In genomic region chr6:93922931-93923330, GRCm38 (mm10) we compare ENCODE assay signal across 32 mouse cellular contexts.
DNase-seq lines count a peak whose midpoint lies in the region; ATAC-seq and TF ChIP-seq lines count a peak whose summit lies in the region.
"Had no signal": no experiment of that assay in that cellular context is flagged by ENCODE, and none has a peak within 500 bp of the region (broad histone marks: within the 10 kb centered on the region; RNA-seq: fewer than 3 reads in every experiment).

No protein-coding gene starts in this region.

- no peak overlapping the region for H3K4me2 ChIP-seq in hindbrain, embryonic 14.5 days (replicated peaks)
- H3K4me2 ChIP-seq in midbrain, embryonic 12.5 days (replicated peaks): no peak overlapping the region
- H3K4me2 ChIP-seq in midbrain, embryonic 11.5 days: no peak overlapping the region
- H3K4me2 ChIP-seq: embryonic facial prominence, embryonic 13.5 days; forebrain, embryonic 12.5 days; heart, embryonic 12.5 days; hindbrain, embryonic 12.5 days; limb, embryonic 15.5 days; liver, embryonic 13.5 days had no signal

- TF ChIP-seq POLR2A in embryonic fibroblast, embryonic 13.5 days (IDR thresholded peaks at IDR 0.05; ENCODE audit: low read depth, low read length): no peak

- peaks cover 17% of the 10 kb centered on the region for H3K4me1 ChIP-seq in hindbrain, embryonic 10.5 days (replicated peaks)
- peaks cover 6% of the 10 kb centered on the region for H3K4me1 ChIP-seq in hindbrain, embryonic 14.5 days (replicated peaks; ENCODE audit: control insufficient read depth, insufficient read depth, low read length)
- H3K4me1 ChIP-seq in midbrain, embryonic 12.5 days: peaks cover 12% of the 10 kb centered on the region
- H3K4me1 ChIP-seq in midbrain, embryonic 11.5 days (ENCODE audit: control insufficient read depth, insufficient read depth, low read length): peaks cover 8% of the 10 kb centered on the region
- H3K4me1 ChIP-seq in embryonic fibroblast, embryonic 13.5 days (ENCODE audit: control insufficient read depth, insufficient read depth, low read length): peaks cover 11% of the 10 kb centered on the region; the same call in 1 of the 2 replicates
- H3K4me1 ChIP-seq: liver, embryonic 13.5 days had no signal

- H3K27me3 ChIP-seq in hindbrain, embryonic 10.5 days (ENCODE audit: insufficient read depth, poor library complexity, severe bottlenecking): no peaks in the 10 kb centered on the region
- no peaks in the 10 kb centered on the region for H3K27me3 ChIP-seq in hindbrain, embryonic 14.5 days (ENCODE audit: control insufficient read depth, insufficient read depth, low read length)
- H3K27me3 ChIP-seq in midbrain, embryonic 12.5 days: no peaks in the 10 kb centered on the region
- H3K27me3 ChIP-seq in midbrain, embryonic 11.5 days (ENCODE audit: control insufficient read depth, insufficient read depth, low read length): no peaks in the 10 kb centered on the region; the same call in 1 of the 2 replicates
- H3K27me3 ChIP-seq: CH12.LX; embryonic facial prominence, embryonic 13.5 days; forebrain, embryonic 12.5 days; heart, embryonic 12.5 days; hindbrain, embryonic 12.5 days; limb, embryonic 15.5 days; liver, embryonic 13.5 days; Patski had no signal

- H3K27ac ChIP-seq in hindbrain, embryonic 10.5 days: peak overlapping the region; percentile 37; the same call in 1 of the 2 replicates
- H3K27ac ChIP-seq in hindbrain, embryonic 14.5 days: no peak overlapping the region
- peak overlapping the region; percentile 42; the same call in 1 of the 2 replicates for H3K27ac ChIP-seq in midbrain, embryonic 12.5 days (replicated peaks)
- H3K27ac ChIP-seq in midbrain, embryonic 11.5 days (ENCODE audit: low read depth, low read length): no peak overlapping the region
- H3K27ac ChIP-seq in embryonic fibroblast, embryonic 13.5 days (ENCODE audit: insufficient read depth, low read length): peak overlapping the region; percentile 66
- H3K27ac ChIP-seq: embryonic facial prominence, embryonic 13.5 days; forebrain, embryonic 12.5 days; kidney, postnatal 0 days; limb, embryonic 10.5 days; limb, embryonic 15.5 days; liver, embryonic 13.5 days; macrophage had no signal

- no peak for DNase-seq in hindbrain, embryonic 10.5 days (ENCODE audit: low spot score)
- no peak for DNase-seq in hindbrain, embryonic 14.5 days (ENCODE audit: low spot score)
- no peak for DNase-seq in midbrain, embryonic 11.5 days (ENCODE audit: low spot score, missing footprints)
- peak; percentile 72 for DNase-seq in R1 (ENCODE audit: low read depth, low spot score)
- no peak for DNase-seq in urinary bladder, adult 18-20 months (ENCODE audit: low spot score in 2 of 2)
- DNase-seq: adrenal gland, postnatal 25 days; cerebellum, adult 11-12 months; cerebellum, adult 9-11 months; embryo, embryonic 11 days; gastrocnemius, postnatal 25 days; heart, adult 18-20 months; heart, postnatal 14 days; kidney, adult 8-10 months; kidney, postnatal 4 days; liver, embryonic 13.5 days; lung, adult 18-20 months; lung, postnatal 10 days; right cerebral cortex, postnatal 25 days; thymus, postnatal 14 days had no signal

- ATAC-seq in hindbrain, embryonic 14.5 days (ENCODE audit: low FRiP score): no peak
- ATAC-seq in midbrain, embryonic 12.5 days (ENCODE audit: low FRiP score, low read depth): no peak
- no peak for ATAC-seq in midbrain, embryonic 11.5 days (ENCODE audit: low FRiP score)
- ATAC-seq: Patski had no signal

- TF ChIP-seq CTCF in embryonic fibroblast, embryonic 13.5 days (IDR thresholded peaks at IDR 0.05; ENCODE audit: borderline replicate concordance, insufficient read depth, low read length): no peak

- no peak overlapping the region for H3K4me3 ChIP-seq in hindbrain, embryonic 10.5 days
- H3K4me3 ChIP-seq in hindbrain, embryonic 14.5 days (replicated peaks; ENCODE audit: low read length): no peak overlapping the region
- H3K4me3 ChIP-seq in midbrain, embryonic 12.5 days: no peak overlapping the region
- H3K4me3 ChIP-seq in midbrain, embryonic 11.5 days (ENCODE audit: low read depth, low read length): no peak overlapping the region
- H3K4me3 ChIP-seq in embryonic fibroblast, embryonic 13.5 days (ENCODE audit: insufficient read depth, low read length): no peak overlapping the region
- H3K4me3 ChIP-seq: embryonic facial prominence, embryonic 13.5 days; erythroblast, embryonic 14.5 days; forebrain, embryonic 12.5 days; heart, embryonic 12.5 days; hindbrain, embryonic 12.5 days; limb, embryonic 10.5 days; limb, embryonic 15.5 days; liver, embryonic 13.5 days had no signal

- no peaks in the 10 kb centered on the region for H3K9me3 ChIP-seq in hindbrain, embryonic 10.5 days
- H3K9me3 ChIP-seq in hindbrain, embryonic 14.5 days (ENCODE audit: control insufficient read depth, low read length): no peaks in the 10 kb centered on the region
- H3K9me3 ChIP-seq in midbrain, embryonic 12.5 days: no peaks in the 10 kb centered on the region
- no peaks in the 10 kb centered on the region for H3K9me3 ChIP-seq in midbrain, embryonic 11.5 days (ENCODE audit: control insufficient read depth, low read length)
- H3K9me3 ChIP-seq: embryonic facial prominence, embryonic 13.5 days; forebrain, embryonic 12.5 days; heart, embryonic 12.5 days; hindbrain, embryonic 12.5 days; limb, embryonic 10.5 days; limb, embryonic 15.5 days; liver, embryonic 13.5 days had no signal

- H3K9ac ChIP-seq in hindbrain, embryonic 14.5 days: no peak overlapping the region
- no peak overlapping the region for H3K9ac ChIP-seq in midbrain, embryonic 12.5 days (replicated peaks)
- H3K9ac ChIP-seq in midbrain, embryonic 11.5 days (ENCODE audit: low read length): no peak overlapping the region
- H3K9ac ChIP-seq: embryonic facial prominence, embryonic 13.5 days; forebrain, embryonic 12.5 days; heart, embryonic 12.5 days; hindbrain, embryonic 12.5 days; limb, embryonic 15.5 days; liver, embryonic 13.5 days had no signal

- no peaks in the 10 kb centered on the region for H3K36me3 ChIP-seq in hindbrain, embryonic 10.5 days
- H3K36me3 ChIP-seq in hindbrain, embryonic 14.5 days (replicated peaks; ENCODE audit: control insufficient read depth, insufficient read depth): no peaks in the 10 kb centered on the region
- no peaks in the 10 kb centered on the region for H3K36me3 ChIP-seq in midbrain, embryonic 12.5 days
- H3K36me3 ChIP-seq in midbrain, embryonic 11.5 days (ENCODE audit: control insufficient read depth, insufficient read depth, low read length): no peaks in the 10 kb centered on the region
- H3K36me3 ChIP-seq: embryonic facial prominence, embryonic 13.5 days; forebrain, embryonic 12.5 days; heart, embryonic 12.5 days; hindbrain, embryonic 12.5 days; limb, embryonic 10.5 days; limb, embryonic 15.5 days; liver, embryonic 13.5 days had no signal

- WGBS in hindbrain, embryonic 10.5 days: 83% methylated on average over 7 of the region's 7 CpGs
- WGBS in hindbrain, embryonic 14.5 days: 77% methylated on average over 7 of the region's 7 CpGs
- 84% methylated on average over 7 of the region's 7 CpGs for WGBS in midbrain, embryonic 12.5 days
- WGBS in midbrain, embryonic 11.5 days: 81% methylated on average over 7 of the region's 7 CpGs

Comparison
In these comparisons a context has a peak if more than half of its experiments do, and no peak if none do; other contexts are left out.
1. H3K27ac ChIP-seq: peak in hindbrain, embryonic 10.5 days (single experiment), midbrain, embryonic 12.5 days (single experiment) and embryonic fibroblast, embryonic 13.5 days (single experiment); none in hindbrain, embryonic 14.5 days (single experiment) and midbrain, embryonic 11.5 days (single experiment).